Mouse (Mus musculus): ENCODE measurements at regions not wholly inside any gene's neighbourhood (a gene's known extent, or its start where the extent isn't known, plus 50 kb on each side); places are given as distances from the start of the nearest gene placed in this dataset.

GRCm38 (mm10) chr13:25722595-25723525 is 452.6 kb upstream of the Nrsn1 start:
- TF ChIP-seq ZMIZ1 (IDR thresholded peaks at IDR 0.05; ENCODE audit: low read depth, low read length) (no peak), NRF1 (IDR thresholded peaks at IDR 0.05; ENCODE audit: insufficient read depth, low read depth, low read length, poor library complexity, severe bottlenecking) (no peak), ZC3H11A (IDR thresholded peaks at IDR 0.05; ENCODE audit: low read depth, low read length) (no peak), JUND (IDR thresholded peaks at IDR 0.05; ENCODE audit: low read depth, low read length) (no peak), ELF1 (IDR thresholded peaks at IDR 0.05; ENCODE audit: low read depth, low read length) (no peak), USF1 (IDR thresholded peaks at IDR 0.05; ENCODE audit: low read depth, low read length) (no peak), ZKSCAN1 (IDR thresholded peaks at IDR 0.05; ENCODE audit: low read depth, low read length) (no peak), RCOR1 (IDR thresholded peaks at IDR 0.05; ENCODE audit: low read depth, low read length) (no peak), MAX (IDR thresholded peaks at IDR 0.05; ENCODE audit: low read length) (no peak), HCFC1 (IDR thresholded peaks at IDR 0.05; ENCODE audit: low read depth, low read length) (no peak)
- Histone ChIP-seq H3K9ac (ENCODE audit: control insufficient read depth, low read depth, low read length, poor library complexity, severe bottlenecking) (no peak overlapping the region), H3K4me1 (ENCODE audit: control insufficient read depth in 1 of 2, insufficient read depth in 2 of 2, low read length in 2 of 2) (no peaks in the 10 kb centered on the region), H3K9me3 (replicated peaks; ENCODE audit: insufficient read depth, low read length) (no peaks in the 10 kb centered on the region), H3K27ac (ENCODE audit: control insufficient read depth, low read depth, low read length) (no peak overlapping the region), H3K79me2 (ENCODE audit: control insufficient read depth, insufficient read depth, low read length, poor library complexity) (no peaks in the 10 kb centered on the region), H3K4me3 (ENCODE audit: control insufficient read depth in 1 of 2, insufficient read depth in 1 of 2, low read depth in 2 of 2, low read length in 2 of 2) (no peak overlapping the region), H3K27me3 (ENCODE audit: control insufficient read depth in 1 of 2, insufficient read depth in 2 of 2, low read length in 2 of 2) (no peaks in the 10 kb centered on the region), H3K36me3 (ENCODE audit: control insufficient read depth in 1 of 2, insufficient read depth in 2 of 2, low read length in 2 of 2) (no peaks in the 10 kb centered on the region)
- DNase-seq (ENCODE audit: low read depth, low spot score): no peak

DNA sequence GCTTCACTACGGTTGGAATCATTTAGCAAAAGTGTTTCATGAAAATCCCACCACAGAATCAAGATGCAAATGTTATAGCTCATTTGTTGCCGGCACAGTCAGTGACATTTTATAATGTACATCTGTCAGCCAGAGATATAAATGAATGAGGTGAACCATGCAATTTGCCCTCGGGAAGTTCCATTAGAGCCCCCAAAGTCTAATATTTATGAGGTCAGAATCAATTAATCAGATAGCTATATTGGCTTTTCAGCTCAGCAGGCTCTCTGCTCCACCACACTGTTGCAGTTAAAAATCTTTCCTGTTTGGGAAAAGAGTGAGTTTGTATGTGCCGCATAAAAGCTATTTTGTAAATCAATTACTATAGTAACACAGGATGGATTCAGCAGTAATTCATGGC is 430.7 kb upstream of the Nrsn1 start:
- Histone ChIP-seq H3K9ac (ENCODE audit: control insufficient read depth, low read depth, low read length, poor library complexity, severe bottlenecking) (no peak overlapping the region), H3K79me2 (ENCODE audit: control insufficient read depth, insufficient read depth, low read length, poor library complexity) (no peaks in the 10 kb centered on the region), H3K9me3 (replicated peaks; ENCODE audit: insufficient read depth, low read length) (no peaks in the 10 kb centered on the region), H3K4me3 (ENCODE audit: control insufficient read depth in 1 of 2, insufficient read depth in 1 of 2, low read depth in 2 of 2, low read length in 2 of 2) (no peak overlapping the region), H3K27me3 (ENCODE audit: control insufficient read depth in 1 of 2, insufficient read depth in 2 of 2, low read length in 2 of 2) (no peaks in the 10 kb centered on the region), H3K36me3 (ENCODE audit: control insufficient read depth in 1 of 2, insufficient read depth in 2 of 2, low read length in 2 of 2) (no peaks in the 10 kb centered on the region), H3K27ac (ENCODE audit: control insufficient read depth, low read depth, low read length) (no peak overlapping the region), H3K4me1 (ENCODE audit: control insufficient read depth in 1 of 2, insufficient read depth in 2 of 2, low read length in 2 of 2) (no peaks in the 10 kb centered on the region)
- TF ChIP-seq ZMIZ1 (IDR thresholded peaks at IDR 0.05; ENCODE audit: low read depth, low read length) (no peak), MYB (IDR thresholded peaks at IDR 0.05; ENCODE audit: low read depth, low read length) (no peak), NRF1 (IDR thresholded peaks at IDR 0.05; ENCODE audit: insufficient read depth, low read depth, low read length, poor library complexity, severe bottlenecking) (no peak), MAZ (IDR thresholded peaks at IDR 0.05; ENCODE audit: low read depth, low read length) (no peak), EP300 (IDR thresholded peaks at IDR 0.05; ENCODE audit: low read depth in 1 of 2, low read length in 2 of 2) (no peak), ZC3H11A (IDR thresholded peaks at IDR 0.05; ENCODE audit: low read depth, low read length) (no peak), POLR2AphosphoS2 (IDR thresholded peaks at IDR 0.05; ENCODE audit: low read length) (no peak)
- DNase-seq (ENCODE audit: low read depth, low spot score): no peak

All from MEL (cell line).